Mouse (Mus musculus) kidney, postnatal 0 days (tissue): ENCODE measurements around the gene Dgkg. TPM values are rescaled to one million over a fixed set of nuclear protein-coding genes. Genes with fewer than 3 reads are reported as not detected.

ENCODE experiments used
- ATAC-seq: fragments of 200-750 bp; cut with Nextera tagmentation; replicated peaks from 2 replicates; pipeline ENCODE4 v1.8.0; 2017; ENCODE audit warnings: low read depth, moderate number of reproducible peaks, moderate TSS enrichment, moderate library complexity; ENCODE audit not compliant: low FRiP score
- DNase-seq: peaks from one replicate; pipeline ENCODE4 v3.0.0-alpha.2; 2016; ENCODE audit warnings: low spot score
- H3K27ac ChIP-seq: fragments of 300-500 bp; sonication (generic); 2 replicates; pipeline ENCODE4 v1.5.1; 2014; ENCODE audit warnings: mild to moderate bottlenecking
- H3K27me3 ChIP-seq: fragments of 300-500 bp; sonication (generic); 2 replicates; pipeline ENCODE4 v1.6.1; 2014; ENCODE audit warnings: low read length, mixed read lengths; ENCODE audit not compliant: insufficient read depth
- H3K36me3 ChIP-seq: fragments of 300-500 bp; sonication (generic); 2 replicates; pipeline ENCODE4 v1.6.1; 2014; ENCODE audit warnings: low read length, mixed read lengths; ENCODE audit not compliant: insufficient read depth
- H3K4me1 ChIP-seq: fragments of 300-500 bp; sonication (generic); replicated peaks from 2 replicates; pipeline ENCODE4 v1.6.1; 2014; ENCODE audit warnings: antibody characterized with exemption, low read length, mixed read lengths; ENCODE audit not compliant: insufficient read depth
- H3K4me2 ChIP-seq: fragments of 300-500 bp; sonication (generic); 2 replicates; pipeline ENCODE4 v1.6.1; 2014; ENCODE audit warnings: mild to moderate bottlenecking, low read length, moderate library complexity, mixed read lengths
- H3K4me3 ChIP-seq: fragments of 300-500 bp; sonication (generic); replicated peaks from 2 replicates; pipeline ENCODE4 v1.5.1; 2014; ENCODE audit warnings: low read depth, low read length
- H3K9ac ChIP-seq: fragments of 300-500 bp; sonication (generic); 2 replicates; pipeline ENCODE4 v1.6.1; 2014; ENCODE audit warnings: low read depth, low read length
- H3K9me3 ChIP-seq: fragments of 300-500 bp; sonication (generic); replicated peaks from 2 replicates; pipeline ENCODE4 v1.6.1; 2016; ENCODE audit warnings: low read length, inconsistent platforms, mixed read lengths
- CTCF ChIP-seq: IDR thresholded peaks from 2 replicates; pipeline ENCODE4 v1.5.1; 2016; ENCODE audit warnings: antibody characterized with exemption, low read depth, mild to moderate bottlenecking, moderate library complexity
- WGBS: fragments of 180-500 bp; shearing (Covaris S2); extraction: QIAGEN DNeasy Blood & Tissue Kit; methylation state at CpG from one replicate; pipeline ENCODE4 v1.1.7; 2014; 5-methylcytosine and 5-hydroxymethylcytosine counted together
- polyA plus RNA-seq: library from polyadenylated mRNA; unstranded; fragments of >200 nt; fragmentation: Nextera tagmentation; extraction: Ambion mirVana; gene quantifications from 2 replicates; pipeline ENCODE4 v1.2.1, GENCODE M21; 2015

Gene Dgkg
- polyA plus RNA-seq, 1 experiment from 2014 or later = 0.67 TPM

GRCm38 (mm10) chr16:22622286-22622685 is 34.7 kb downstream of the Dgkg start:
- H3K9ac ChIP-seq = no peak overlapping the region
- DNase-seq (peak; percentile 27), ATAC-seq (peak; percentile 68; the same call in 1 of the 2 replicates)
- H3K9me3 ChIP-seq = no peaks in the 10 kb centered on the region
- no peak overlapping the region for H3K4me2 ChIP-seq
- no peaks in the 10 kb centered on the region for H3K4me1 ChIP-seq
- no peaks in the 10 kb centered on the region for H3K36me3 ChIP-seq
- no peak overlapping the region for H3K27ac ChIP-seq
- H3K27me3 ChIP-seq = no peaks in the 10 kb centered on the region
- TF ChIP-seq CTCF = no peak
- 20% methylated on average over 9 of the region's 9 CpGs for WGBS
- no peak overlapping the region for H3K4me3 ChIP-seq

- Histone ChIP-seq H3K9me3 (no peaks in the 10 kb centered on the region), H3K4me3 (no peak overlapping the region), H3K9ac (no peak overlapping the region), H3K27me3 (no peaks in the 10 kb centered on the region), H3K4me2 (no peak overlapping the region), H3K27ac (no peak overlapping the region), H3K36me3 (no peaks in the 10 kb centered on the region), H3K4me1 (no peaks in the 10 kb centered on the region)
- TF ChIP-seq CTCF = no peak
- ATAC-seq = no peak
- no peak for DNase-seq
- 78% methylated on average over 13 of the region's 13 CpGs for whole genome bisulfite sequencing
Observed at GRCm38 (mm10) chr16:22621299-22621920, 35.6 kb downstream of the Dgkg start.

- Histone ChIP-seq H3K27ac (no peak overlapping the region), H3K4me1 (no peaks in the 10 kb centered on the region), H3K4me3 (no peak overlapping the region), H3K9ac (no peak overlapping the region), H3K4me2 (no peak overlapping the region), H3K27me3 (no peaks in the 10 kb centered on the region), H3K9me3 (no peaks in the 10 kb centered on the region), H3K36me3 (no peaks in the 10 kb centered on the region)
- ATAC-seq (no peak), DNase-seq (no peak)
- 77% methylated on average over 8 of the region's 8 CpGs for WGBS
- TF ChIP-seq CTCF = no peak
Observed at GRCm38 (mm10) chr16:22618424-22619056, 38.5 kb downstream of the Dgkg start.

- Histone ChIP-seq H3K27ac (no peak overlapping the region), H3K4me2 (no peak overlapping the region), H3K27me3 (no peaks in the 10 kb centered on the region), H3K4me1 (no peaks in the 10 kb centered on the region), H3K36me3 (no peaks in the 10 kb centered on the region), H3K4me3 (no peak overlapping the region), H3K9me3 (no peaks in the 10 kb centered on the region), H3K9ac (no peak overlapping the region)
- no peak for TF ChIP-seq CTCF
- DNase-seq = no peak
- 81% methylated on average over 4 of the region's 4 CpGs for WGBS
- no peak for ATAC-seq
Observed at GRCm38 (mm10) chr16:22615805-22616204, 41.2 kb downstream of the Dgkg start.

- no peak for TF ChIP-seq CTCF
- no peaks in the 10 kb centered on the region for H3K36me3 ChIP-seq
- DNase-seq = no peak
- no peak overlapping the region for H3K4me2 ChIP-seq
- 66% methylated on average over 9 of the region's 9 CpGs for WGBS
- no peaks in the 10 kb centered on the region for H3K27me3 ChIP-seq
- H3K4me3 ChIP-seq = no peak overlapping the region
- H3K4me1 ChIP-seq = no peaks in the 10 kb centered on the region
- H3K27ac ChIP-seq = no peak overlapping the region
- no peaks in the 10 kb centered on the region for H3K9me3 ChIP-seq
- no peak for ATAC-seq
- H3K9ac ChIP-seq = no peak overlapping the region
Observed at GRCm38 (mm10) chr16:22613186-22614073, 43.6 kb downstream of the Dgkg start.

GRCm38 (mm10) chr16:22608046-22608445 is 49.0 kb downstream of the Dgkg start:
- H3K9ac ChIP-seq = no peak overlapping the region
- 23% methylated on average over 6 of the region's 6 CpGs for WGBS
- H3K4me2 ChIP-seq = no peak overlapping the region
- no peak overlapping the region for H3K27ac ChIP-seq
- no peaks in the 10 kb centered on the region for H3K9me3 ChIP-seq
- ATAC-seq (no peak), DNase-seq (no peak)
- TF ChIP-seq CTCF = no peak
- no peaks in the 10 kb centered on the region for H3K36me3 ChIP-seq
- no peaks in the 10 kb centered on the region for H3K4me1 ChIP-seq
- no peaks in the 10 kb centered on the region for H3K27me3 ChIP-seq
- no peak overlapping the region for H3K4me3 ChIP-seq
